Mouse (Mus musculus) CH12.LX (cell line): Measurements from ENCODE around the gene Rsc1a1. TPM values are rescaled to one million over a fixed set of nuclear protein-coding genes. Genes with fewer than 3 reads are reported as not detected.

Experiments
- DNase-seq: peaks from one replicate; pipeline ENCODE4 v3.0.0-alpha.2; 2013; ENCODE audit errors: extremely low read depth
- H3K27ac ChIP-seq: 2 replicates; pipeline ENCODE4 v1.5.1; 2012; ENCODE audit warnings: low read depth, mild to moderate bottlenecking, control low read depth, moderate library complexity; ENCODE audit not compliant: insufficient read depth
- H3K27me3 ChIP-seq: replicated peaks from 2 replicates; pipeline ENCODE3; 2012; ENCODE audit warnings: inconsistent platforms
- H3K36me3 ChIP-seq, 2 experiments: replicated peaks in 1 of 2; 2 replicates each; pipeline versions ENCODE3 to v1.6.1; 2012; ENCODE audit warnings: inconsistent platforms in 1 of 2, low read length in 1 of 2, mild to moderate bottlenecking in 1 of 2, mixed read lengths in 1 of 2, moderate library complexity in 1 of 2; ENCODE audit not compliant: control insufficient read depth in 1 of 2, insufficient read depth in 1 of 2
- H3K4me1 ChIP-seq, 2 experiments: 2 replicates each; pipeline ENCODE4 v1.6.1; 2012; ENCODE audit warnings: inconsistent platforms in 1 of 2, moderate library complexity in 1 of 2; ENCODE audit not compliant: insufficient read depth in 2 of 2, control insufficient read depth in 1 of 2
- H3K4me2 ChIP-seq: 2 replicates; pipeline ENCODE4 v1.6.1; 2012; ENCODE audit warnings: low read depth, mild to moderate bottlenecking, control low read depth; ENCODE audit not compliant: poor library complexity, insufficient read depth, severe bottlenecking
- H3K4me3 ChIP-seq, 3 experiments: fragments of 150-350 bp in 1 of 3; sonication (generic) in 1 of 3; replicated peaks in 1 of 3; 2 replicates each; pipeline versions ENCODE3 to v1.5.1; 2011 to 2012; ENCODE audit warnings: low read depth in 2 of 3, low read length in 2 of 3, mild to moderate bottlenecking in 2 of 3, moderate library complexity in 2 of 3, control low read depth in 1 of 3, improper control_type of control experiment in 1 of 3, inconsistent platforms in 1 of 3, mixed read lengths in 1 of 3; ENCODE audit not compliant: poor library complexity in 1 of 3
- H3K79me2 ChIP-seq: replicated peaks from 2 replicates; pipeline ENCODE4 v1.6.1; 2012; ENCODE audit warnings: mild to moderate bottlenecking, moderate library complexity; ENCODE audit not compliant: control insufficient read depth, poor library complexity, insufficient read depth, severe bottlenecking; ENCODE audit errors: extremely low read depth
- H3K9ac ChIP-seq: 2 replicates; pipeline ENCODE4 v1.6.1; 2012; ENCODE audit warnings: low read depth, mild to moderate bottlenecking, control low read depth, moderate library complexity; ENCODE audit not compliant: insufficient read depth
- H3K9me3 ChIP-seq: replicated peaks from 2 replicates; pipeline ENCODE3; 2012; ENCODE audit warnings: low read length, inconsistent platforms, mixed read lengths
- ELF1 ChIP-seq: IDR thresholded peaks from 2 replicates; pipeline ENCODE4 v1.6.1; 2014; ENCODE audit warnings: low read depth, mild to moderate bottlenecking, inconsistent platforms, low read length, improper control_type of control experiment
- MAFK ChIP-seq: IDR thresholded peaks from 2 replicates; pipeline ENCODE4 v1.6.1; 2011; ENCODE audit warnings: low read length, improper control_type of control experiment; ENCODE audit not compliant: insufficient replicate concordance
- MEF2A ChIP-seq: IDR thresholded peaks from 2 replicates; pipeline ENCODE4 v1.6.1; 2014; ENCODE audit warnings: low read depth, mild to moderate bottlenecking, inconsistent platforms, low read length, improper control_type of control experiment, borderline replicate concordance
- RAD21 ChIP-seq: IDR thresholded peaks from 2 replicates; pipeline ENCODE4 v1.6.1; 2011; ENCODE audit warnings: low read depth, mild to moderate bottlenecking, low read length, improper control_type of control experiment, moderate library complexity
- SMC3 ChIP-seq: IDR thresholded peaks from 2 replicates; pipeline ENCODE4 v1.6.1; 2011; ENCODE audit warnings: low read depth, low read length, improper control_type of control experiment
- TCF12 ChIP-seq: IDR thresholded peaks from 2 replicates; pipeline ENCODE4 v1.6.1; 2014; ENCODE audit warnings: low read depth, mild to moderate bottlenecking, inconsistent platforms, low read length, improper control_type of control experiment
- dilution Hi-C: fragments of 300-500 bp; cut with MboI; formaldehyde crosslinking; loops from 2 replicates; pipeline ENCODE4 v1.14.3; 2020; ENCODE audit warnings: low sequenced_read_pairs; ENCODE audit not compliant: extremely low pct_unique_long_range_greater_than_20kb, extremely low pct_ligation_motif_present
- in situ Hi-C: fragments of 300-500 bp; cut with MboI; formaldehyde crosslinking; loops from 3 replicates; pipeline ENCODE4 v1.14.3; 2019; ENCODE audit warnings: low sequenced_read_pairs, low pct_ligation_motif_present, low pct_unique_long_range_greater_than_20kb, mixed read lengths
- polyA plus RNA-seq: library from polyadenylated mRNA; unstranded; fragments of >175 nt; gene quantifications from 2 replicates; pipeline ENCODE4 v1.2.1, GENCODE M21; 2012; ENCODE audit warnings: low read depth; ENCODE audit not compliant: insufficient read length
- total RNA-seq, 2 experiments: library from RNA; depleted of rRNA; stranded (reverse); fragments of 300-350 nt in 1 of 2; fragments of >200 nt in 1 of 2; gene quantifications; 2 replicates each; pipeline ENCODE4 v1.2.3; 2012 to 2014

The Rsc1a1 gene
- total and polyA plus RNA-seq, 3 experiments: 3.4 to 14.0 (median 7.0) TPM

GRCm38 (mm10) chr4:141686525-141686924 is 1.1 kb upstream of the Rsc1a1 start:
- H3K4me1 ChIP-seq: peaks cover 0 to 30% of the 10 kb centered on the region in 2 experiments; a peak in 2 of 4 replicates
- dilution Hi-C loops: no loop called here
- no peak overlapping the region for H3K9ac ChIP-seq
- H3K79me2 ChIP-seq: no peaks in the 10 kb centered on the region
- TF ChIP-seq ELF1: no peak
- TF ChIP-seq MAFK: no peak
- TF ChIP-seq, all 38 proteins: peak for 0
- Histone ChIP-seq H3K9me3 (no peaks in the 10 kb centered on the region), H3K4me2 (no peak overlapping the region), H3K27me3 (no peaks in the 10 kb centered on the region), H3K36me3 (peaks cover 51 to 83% of the 10 kb centered on the region in 2 experiments), H3K27ac (no peak overlapping the region), H3K4me3 (no peak overlapping the region)
- DNase-seq: no peak
- in situ Hi-C loops: no loop called here

GRCm38 (mm10) chr4:141686093-141686492 is 694 bp upstream of the Rsc1a1 start:
- Histone ChIP-seq H3K9me3 (no peaks in the 10 kb centered on the region), H3K79me2 (no peaks in the 10 kb centered on the region), H3K36me3 (peaks cover 48 to 81% of the 10 kb centered on the region in 2 experiments), H3K4me1 (peaks cover 0 to 26% of the 10 kb centered on the region in 2 experiments; a peak in 2 of 4 replicates), H3K4me2 (no peak overlapping the region), H3K4me3 (no peak overlapping the region), H3K9ac (no peak overlapping the region), H3K27me3 (no peaks in the 10 kb centered on the region), H3K27ac (no peak overlapping the region)
- no peak for DNase-seq
- TF ChIP-seq TCF12 (no peak), MEF2A (no peak), SMC3 (no peak), RAD21 (no peak)
- in situ Hi-C loops (no loop called here), dilution Hi-C loops (no loop called here)

- H3K79me2 ChIP-seq: no peaks in the 10 kb centered on the region
- H3K4me1 ChIP-seq: peaks cover 0 to 11% of the 10 kb centered on the region in 2 experiments; a peak in 2 of 4 replicates
- no peaks in the 10 kb centered on the region for H3K27me3 ChIP-seq
- no peak overlapping the region for H3K9ac ChIP-seq
- H3K9me3 ChIP-seq: no peaks in the 10 kb centered on the region
- no peak overlapping the region for H3K4me3 ChIP-seq
- no peak overlapping the region for H3K4me2 ChIP-seq
- H3K36me3 ChIP-seq: peaks cover 40 to 74% of the 10 kb centered on the region in 2 experiments
- no peak for DNase-seq
- in situ Hi-C loops: no loop called here
- no peak overlapping the region for H3K27ac ChIP-seq
- no peak for TF ChIP-seq ELF1
- TF ChIP-seq, all 38 proteins: peak for 0
- dilution Hi-C loops: no loop called here
Observed at GRCm38 (mm10) chr4:141682706-141683230, 2.6 kb downstream of the Rsc1a1 start.
